Mouse (Mus musculus): ENCODE data around the gene Btbd9.

DNA sequence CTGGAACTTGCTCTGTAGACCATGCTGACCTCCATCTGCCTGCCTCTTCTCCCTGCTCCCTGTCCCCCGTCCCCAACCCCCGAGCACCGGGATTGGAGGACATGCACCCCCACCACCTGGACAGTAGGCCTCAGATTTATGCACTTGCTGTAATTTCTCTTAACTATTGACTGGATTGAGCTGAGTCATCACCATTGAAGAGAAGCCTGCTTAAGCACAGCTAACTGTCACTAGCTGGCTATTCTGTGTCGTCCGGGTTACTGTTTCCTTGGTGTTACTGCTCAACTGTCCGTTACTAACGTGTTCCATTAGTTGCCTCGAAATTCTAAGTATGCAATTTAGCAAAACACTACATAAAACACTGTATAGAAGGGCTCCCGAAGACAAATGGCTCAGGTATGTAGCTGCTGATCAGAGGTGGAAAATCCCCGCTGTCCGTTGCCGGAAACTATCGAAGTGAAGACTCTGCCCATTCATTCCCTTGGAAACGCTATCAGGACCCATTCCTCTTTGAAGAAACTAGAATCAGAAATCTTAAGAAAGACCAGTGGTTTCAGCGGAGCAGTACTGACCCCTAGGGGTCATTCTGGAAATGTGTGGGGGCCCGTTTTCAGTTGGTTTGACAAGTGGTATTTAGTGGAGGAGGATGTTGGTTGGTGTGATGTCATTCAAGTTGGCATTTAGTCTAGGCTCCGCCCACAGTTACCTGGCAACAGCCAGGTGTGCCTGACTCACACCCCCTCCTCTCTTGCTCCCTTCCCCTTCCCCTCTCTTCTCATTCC is 14.3 kb upstream of the Btbd9 start:
- no peak for TF ChIP-seq CHD2 (IDR thresholded peaks at IDR 0.05; ENCODE audit: low read depth, low read length)
- no peak for TF ChIP-seq ZNF384 (IDR thresholded peaks at IDR 0.05; ENCODE audit: low read depth, low read length)
- no peak; the same call in 1 of the 2 replicates for TF ChIP-seq ZC3H11A (IDR thresholded peaks at IDR 0.05; ENCODE audit: borderline replicate concordance, low read depth, low read length)
